Mouse (Mus musculus) hematopoietic stem cell, adult 5-6 weeks (primary cell): ENCODE measurements around the gene Cbwd1. TPM values are rescaled to one million over a fixed set of nuclear protein-coding genes. Genes with fewer than 3 reads are reported as not detected.

ENCODE experiments used
- ATAC-seq, 2 experiments: fragments of 125-278 bp in 1 of 2; replicated peaks in 1 of 2; 2 replicates each; pipeline ENCODE4 v1.8.0; 2016 to 2017; ENCODE audit warnings: inconsistent platforms in 2 of 2, mild to moderate bottlenecking in 2 of 2, moderate number of reproducible peaks in 2 of 2, low read depth in 1 of 2, moderate TSS enrichment in 1 of 2; ENCODE audit not compliant: low FRiP score in 2 of 2, poor library complexity in 2 of 2, severe bottlenecking in 2 of 2, insufficient read depth in 1 of 2, low TSS enrichment in 1 of 2
- total RNA-seq: library from RNA; stranded (forward); fragments of 172-1452, 232-1000 nt; gene quantifications from 2 replicates; pipeline ENCODE4 v1.2.3, GENCODE M21; 2017

The Cbwd1 gene
- total RNA-seq, 1 experiment from 2014 or later = 39.8 TPM

DNA sequence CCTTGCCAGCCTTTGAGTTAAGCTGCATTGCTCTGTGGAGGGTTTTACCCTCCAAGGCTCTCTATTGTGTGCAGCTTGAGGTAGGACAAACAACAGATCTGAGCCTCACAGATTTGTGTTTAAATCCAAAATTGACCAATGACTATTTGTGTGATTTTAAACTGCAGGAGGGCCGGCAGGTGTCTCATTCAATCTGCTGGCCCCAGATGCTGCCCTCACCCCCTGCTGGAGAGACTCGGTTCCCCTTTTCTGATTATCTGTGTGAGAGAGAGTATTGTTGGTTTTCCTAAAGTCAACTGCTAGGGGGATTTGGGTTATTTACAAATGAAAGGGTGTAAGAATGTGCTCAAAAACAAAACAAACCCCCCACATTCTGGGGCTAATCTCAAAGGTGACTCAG is 59.2 kb downstream of the Cbwd1 start:
- ATAC-seq = no peak

DNA sequence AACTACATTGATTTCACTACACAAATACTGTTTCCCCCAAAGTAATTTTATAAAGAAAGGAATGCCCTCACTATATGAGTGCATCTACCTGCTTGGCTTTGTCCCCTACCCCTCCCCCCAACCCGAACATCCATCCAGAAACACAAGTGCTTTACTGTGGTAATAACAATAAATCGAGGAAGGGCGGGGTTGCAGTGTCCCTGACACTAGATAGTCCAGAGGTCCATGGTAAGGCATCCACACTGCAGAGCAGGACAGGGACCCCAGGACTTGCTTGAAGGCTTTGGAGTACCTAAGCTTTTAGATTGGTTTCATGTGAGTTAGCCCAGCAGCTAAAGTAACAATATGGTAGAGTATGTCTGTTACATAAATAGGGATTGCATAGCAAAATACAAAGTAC is 59.7 kb downstream of the Cbwd1 start:
- ATAC-seq = no peak

DNA sequence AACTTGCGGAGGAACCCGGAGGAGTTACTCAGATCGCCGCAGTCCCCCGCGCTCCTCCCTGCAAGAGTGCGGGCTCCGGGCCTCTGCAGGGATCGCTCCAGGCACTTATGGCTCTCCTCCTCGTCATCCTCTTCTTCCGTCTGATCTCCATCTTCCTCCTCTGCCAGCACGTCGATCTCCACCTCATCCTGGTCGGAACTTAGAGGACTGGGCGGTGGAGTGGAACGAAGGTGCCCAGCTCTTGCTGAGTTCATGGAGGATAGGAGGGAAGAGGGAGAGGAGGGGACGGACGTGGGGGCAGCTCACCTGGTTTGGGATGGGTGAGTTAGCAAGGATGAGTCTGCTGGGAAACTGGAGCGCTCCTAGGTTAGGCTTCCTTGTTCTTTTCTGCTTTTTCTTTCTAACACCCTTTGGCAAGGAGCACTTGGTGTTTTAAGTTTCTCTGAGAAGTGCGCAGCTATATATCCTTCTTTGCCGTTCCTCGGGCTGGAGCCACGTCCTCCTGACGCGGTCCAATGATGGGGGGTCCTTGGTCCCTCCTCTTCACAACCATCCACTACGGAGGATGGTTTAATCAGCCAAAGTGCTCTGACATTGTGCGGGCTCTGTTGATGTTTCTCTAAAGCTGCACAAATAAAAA is 60.7 kb downstream of the Cbwd1 start, which contains the start of gene Foxd4:
Gene Foxd4 (minus strand): TSS at position 617 of the 640 bp plus-strand sequence.
- ATAC-seq = no peak

- peak; percentile 71 to 77 for ATAC-seq
Measured at GRCm38 (mm10) chr19:24899578-24900544, 61.5 kb downstream of the Cbwd1 start.

- no peak for ATAC-seq
Measured at GRCm38 (mm10) chr19:24898737-24899577, 62.5 kb downstream of the Cbwd1 start.

- ATAC-seq = no peak
Measured at GRCm38 (mm10) chr19:24897896-24898736, 63.3 kb downstream of the Cbwd1 start.

- no peak; a peak in 1 of 4 replicates for ATAC-seq
Measured at GRCm38 (mm10) chr19:24897006-24897895, 64.2 kb downstream of the Cbwd1 start.

DNA sequence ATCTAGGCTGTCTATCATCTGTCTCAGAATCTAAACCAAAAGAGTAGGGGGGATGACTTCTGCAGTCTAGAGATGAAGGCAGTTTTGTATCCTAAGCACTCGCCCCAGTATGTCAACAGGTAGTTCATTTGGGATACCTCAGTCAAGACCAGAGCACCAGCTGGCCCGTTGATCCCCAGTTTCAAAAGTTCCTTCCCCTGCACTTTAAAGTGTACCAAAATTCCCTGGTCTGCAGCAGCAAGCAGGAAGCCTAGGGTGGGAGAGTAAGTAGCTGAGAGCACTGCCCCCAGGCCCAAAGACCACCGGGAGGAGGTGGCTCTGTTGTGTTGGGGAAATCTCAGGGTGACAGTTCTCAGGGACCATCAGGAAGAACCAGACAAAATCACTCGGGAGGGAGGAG is 64.9 kb downstream of the Cbwd1 start:
- ATAC-seq = no peak

GRCm38 (mm10) chr19:24886888-24887287 is 74.5 kb downstream of the Cbwd1 start:
- ATAC-seq = no peak

GRCm38 (mm10) chr19:24885504-24885903 is 75.9 kb downstream of the Cbwd1 start:
- peak; percentile 54 to 66; a peak in 2 of 4 replicates for ATAC-seq

GRCm38 (mm10) chr19:24881237-24881636 is 80.2 kb downstream of the Cbwd1 start:
- no peak for ATAC-seq

GRCm38 (mm10) chr19:24875129-24875870 is 86.1 kb downstream of the Cbwd1 start, which contains the start of gene Gm10053:
Gene Gm10053 (plus strand): TSS chr19:24875686.
- peak; percentile 56 to 72; a peak in 1 of 4 replicates for ATAC-seq

- ATAC-seq = no peak
Measured at GRCm38 (mm10) chr19:24873873-24874272, 87.5 kb downstream of the Cbwd1 start.

DNA sequence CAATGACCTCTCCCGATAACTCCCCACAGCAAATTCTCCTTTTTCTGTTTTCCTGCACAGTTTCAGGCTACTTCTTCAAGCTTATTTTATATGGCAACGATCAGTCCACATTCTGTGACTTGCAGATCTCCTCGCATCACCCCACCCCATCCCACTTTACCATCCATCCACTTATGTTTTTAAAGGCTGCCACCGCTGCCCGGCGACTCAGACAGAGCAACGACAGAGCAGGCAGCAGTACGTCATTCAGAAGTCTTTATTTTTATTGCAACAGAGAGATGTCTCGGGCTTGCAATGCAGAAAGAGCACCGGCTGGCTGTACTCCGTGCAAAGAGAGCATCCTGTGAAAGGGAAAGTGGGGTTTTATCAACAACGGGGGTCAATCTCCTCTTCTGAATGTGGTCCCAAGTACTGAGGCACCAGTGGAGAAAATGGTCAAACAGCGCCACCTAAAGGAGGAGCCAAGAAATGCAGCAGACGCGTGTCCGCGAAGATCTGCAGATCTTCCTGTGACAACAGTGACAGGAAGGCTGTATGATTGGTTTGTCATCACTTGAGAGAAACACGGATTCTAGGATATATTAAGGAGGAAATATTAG is 90.3 kb downstream of the Cbwd1 start:
- peak; percentile 77 to 78 for ATAC-seq
